In genomic region chr14:34050101-34050779, GRCm38 (mm10) we compare ENCODE assay signal across 27 mouse cellular contexts. TPM values are rescaled to one million over a fixed set of nuclear protein-coding genes. Genes with fewer than 3 reads are reported as not detected.
DNase-seq lines count a peak whose midpoint lies in the region; ATAC-seq and TF ChIP-seq lines count a peak whose summit lies in the region.
"Had no signal": no experiment of that assay in that cellular context is flagged by ENCODE, and none has a peak within 500 bp of the region (broad histone marks: within the 10 kb centered on the region; RNA-seq: fewer than 3 reads in every experiment).

No protein-coding gene starts in this region.

- H3K27ac ChIP-seq in embryonic facial prominence, embryonic 13.5 days: no peak overlapping the region
- H3K27ac ChIP-seq in embryonic facial prominence, embryonic 10.5 days (replicated peaks): no peak overlapping the region
- H3K27ac ChIP-seq in limb, embryonic 15.5 days: no peak overlapping the region
- H3K27ac ChIP-seq: embryonic facial prominence, embryonic 12.5 days; heart, embryonic 10.5 days; hindbrain, embryonic 13.5 days; intestine, embryonic 15.5 days; left cerebral cortex, adult 2 months; limb, embryonic 13.5 days; midbrain, embryonic 13.5 days; neural tube, embryonic 12.5 days had no signal

- peaks cover 7% of the 10 kb centered on the region; the same call in 1 of the 2 replicates for H3K4me1 ChIP-seq in embryonic facial prominence, embryonic 13.5 days
- no peaks in the 10 kb centered on the region for H3K4me1 ChIP-seq in embryonic facial prominence, embryonic 10.5 days
- H3K4me1 ChIP-seq in limb, embryonic 15.5 days: peaks cover 6% of the 10 kb centered on the region
- H3K4me1 ChIP-seq: embryonic facial prominence, embryonic 12.5 days; heart, embryonic 10.5 days; hindbrain, embryonic 13.5 days; intestine, embryonic 15.5 days; midbrain, embryonic 13.5 days; neural tube, embryonic 12.5 days had no signal

- WGBS in embryonic facial prominence, embryonic 13.5 days: 61% methylated on average over 5 of the region's 5 CpGs
- 83% methylated on average over 5 of the region's 5 CpGs for WGBS in embryonic facial prominence, embryonic 10.5 days
- 38% methylated on average over 5 of the region's 5 CpGs for WGBS in limb, embryonic 15.5 days

- TF ChIP-seq POLR2A in brain, embryonic 14.5 days (IDR thresholded peaks at IDR 0.05; ENCODE audit: borderline replicate concordance, extremely low read depth, insufficient read depth, insufficient read length, poor library complexity, severe bottlenecking): no peak

- H3K4me3 ChIP-seq in embryonic facial prominence, embryonic 13.5 days: no peak overlapping the region
- no peak overlapping the region for H3K4me3 ChIP-seq in embryonic facial prominence, embryonic 10.5 days
- H3K4me3 ChIP-seq in limb, embryonic 15.5 days: no peak overlapping the region
- H3K4me3 ChIP-seq: embryonic facial prominence, embryonic 12.5 days; heart, embryonic 10.5 days; hindbrain, embryonic 13.5 days; intestine, embryonic 15.5 days; left cerebral cortex, adult 2 months; limb, embryonic 13.5 days; midbrain, embryonic 13.5 days; neural tube, embryonic 12.5 days had no signal

- no peaks in the 10 kb centered on the region for H3K36me3 ChIP-seq in embryonic facial prominence, embryonic 13.5 days
- H3K36me3 ChIP-seq in embryonic facial prominence, embryonic 10.5 days (replicated peaks): no peaks in the 10 kb centered on the region
- H3K36me3 ChIP-seq in limb, embryonic 15.5 days: no peaks in the 10 kb centered on the region
- H3K36me3 ChIP-seq: embryonic facial prominence, embryonic 12.5 days; heart, embryonic 10.5 days; hindbrain, embryonic 13.5 days; intestine, embryonic 15.5 days; limb, embryonic 13.5 days; midbrain, embryonic 13.5 days; neural tube, embryonic 12.5 days had no signal

- H3K9me3 ChIP-seq in embryonic facial prominence, embryonic 13.5 days: no peaks in the 10 kb centered on the region
- no peaks in the 10 kb centered on the region for H3K9me3 ChIP-seq in embryonic facial prominence, embryonic 10.5 days
- H3K9me3 ChIP-seq in limb, embryonic 15.5 days: no peaks in the 10 kb centered on the region
- H3K9me3 ChIP-seq: embryonic facial prominence, embryonic 12.5 days; heart, embryonic 10.5 days; hindbrain, embryonic 13.5 days; intestine, embryonic 15.5 days; limb, embryonic 13.5 days; midbrain, embryonic 13.5 days; neural tube, embryonic 12.5 days had no signal

- 0 out of 2 replicates have a peak, but pooled peaks have one; percentile 6 for ATAC-seq in embryonic facial prominence, embryonic 13.5 days (ENCODE audit: insufficient number of reproducible peaks, insufficient read depth, low FRiP score, low TSS enrichment, low read depth)
- 0 out of 2 replicates have a peak, but pooled peaks have one; percentile 47 for ATAC-seq in limb, embryonic 15.5 days (ENCODE audit: insufficient number of reproducible peaks, low FRiP score, low TSS enrichment, low read depth)
- ATAC-seq: intestine, embryonic 15.5 days; lung, postnatal 0 days; midbrain, embryonic 13.5 days had no signal

- DNase-seq in embryonic facial prominence, embryonic 10.5 days (ENCODE audit: low spot score): no peak
- peak; percentile 6 to 43 for DNase-seq in layer of hippocampus, postnatal 14 days (ENCODE audit: low spot score in 2 of 2)
- DNase-seq in layer of hippocampus, adult 8-10 months (ENCODE audit: low spot score in 2 of 2): no peak
- peak; percentile 49 for DNase-seq in brain, embryonic 14.5 days (ENCODE audit: low read depth)
- DNase-seq in embryo, embryonic 10 days (ENCODE audit: low spot score): no peak
- DNase-seq: adrenal gland, adult 2 months; heart, postnatal 10 days; kidney, adult 9 months; kidney, postnatal 25 days; thymus, adult 18-20 months; thymus, postnatal 4 days had no signal

- H3K27me3 ChIP-seq in embryonic facial prominence, embryonic 13.5 days: no peaks in the 10 kb centered on the region
- H3K27me3 ChIP-seq in embryonic facial prominence, embryonic 10.5 days (replicated peaks; ENCODE audit: low read depth, poor library complexity, severe bottlenecking): no peaks in the 10 kb centered on the region
- H3K27me3 ChIP-seq in limb, embryonic 15.5 days: no peaks in the 10 kb centered on the region
- H3K27me3 ChIP-seq: embryonic facial prominence, embryonic 12.5 days; hindbrain, embryonic 13.5 days; intestine, embryonic 15.5 days; limb, embryonic 13.5 days; midbrain, embryonic 13.5 days; neural tube, embryonic 12.5 days had no signal

- H3K9ac ChIP-seq in embryonic facial prominence, embryonic 13.5 days: no peak overlapping the region
- H3K9ac ChIP-seq in limb, embryonic 15.5 days: no peak overlapping the region
- H3K9ac ChIP-seq: embryonic facial prominence, embryonic 12.5 days; hindbrain, embryonic 13.5 days; intestine, embryonic 15.5 days; limb, embryonic 13.5 days; midbrain, embryonic 13.5 days; neural tube, embryonic 12.5 days had no signal

- H3K4me2 ChIP-seq in embryonic facial prominence, embryonic 13.5 days: no peak overlapping the region
- H3K4me2 ChIP-seq in limb, embryonic 15.5 days: no peak overlapping the region
- H3K4me2 ChIP-seq: embryonic facial prominence, embryonic 12.5 days; hindbrain, embryonic 13.5 days; intestine, embryonic 15.5 days; limb, embryonic 13.5 days; midbrain, embryonic 13.5 days; neural tube, embryonic 12.5 days had no signal

- no peak for TF ChIP-seq CTCF in brain, embryonic 14.5 days (IDR thresholded peaks at IDR 0.05; ENCODE audit: borderline replicate concordance, extremely low read depth, insufficient read depth, insufficient read length)

RNA-seq across cellular contexts. Expression of gene Antxrl, which starts 2.3 kb away (rescaled TPM):
- polyA plus RNA-seq in embryonic facial prominence, embryonic 13.5 days (2015; fragmentation: Nextera tagmentation; extraction: Ambion mirVana): not detected in 2 replicates
- not detected in 2 replicates for polyA plus RNA-seq in embryonic facial prominence, embryonic 10.5 days (2016; fragmentation: Nextera tagmentation; extraction: Ambion mirVana)
- not detected for total RNA-seq in layer of hippocampus, postnatal 14 days (2021)
- not detected for total RNA-seq in layer of hippocampus, adult 8-10 months (2022)
- not detected in 2 replicates for polyA plus RNA-seq in brain, embryonic 14.5 days (2012; rRNA removed)
- polyA plus RNA-seq in limb, embryonic 15.5 days (2015; fragmentation: Nextera tagmentation; extraction: Ambion mirVana): not detected in 2 replicates
- total RNA-seq: adrenal gland, adult 2 months; common myeloid progenitor, adult 5-6 weeks; gastrocnemius, postnatal 4 days; heart, postnatal 10 days; left cerebral cortex, adult 2 months; megakaryocyte, adult 5-6 weeks had no signal
- polyA plus RNA-seq: adrenal gland, adult 2 months; embryonic facial prominence, embryonic 12.5 days; heart, embryonic 10.5 days; hindbrain, embryonic 13.5 days; intestine, embryonic 15.5 days; limb, embryonic 13.5 days; liver, embryonic 16.5 days; lung, postnatal 0 days; midbrain, embryonic 13.5 days; neural tube, embryonic 12.5 days; small intestine, adult 2 months had no signal

RNA-seq across cellular contexts. Expression of gene Gm5460, which starts 33.7 kb away (rescaled TPM):
- not detected in 2 replicates for polyA plus RNA-seq in embryonic facial prominence, embryonic 13.5 days (2015; fragmentation: Nextera tagmentation; extraction: Ambion mirVana)
- not detected in 2 replicates for polyA plus RNA-seq in embryonic facial prominence, embryonic 10.5 days (2016; fragmentation: Nextera tagmentation; extraction: Ambion mirVana)
- total RNA-seq in layer of hippocampus, postnatal 14 days (2021): not detected
- not detected for total RNA-seq in layer of hippocampus, adult 8-10 months (2022)
- not detected in 2 replicates for polyA plus RNA-seq in brain, embryonic 14.5 days (2012; rRNA removed)
- polyA plus RNA-seq in limb, embryonic 15.5 days (2015; fragmentation: Nextera tagmentation; extraction: Ambion mirVana): not detected in 2 replicates
- total RNA-seq: common myeloid progenitor, adult 5-6 weeks; heart, postnatal 10 days; left cerebral cortex, adult 2 months; megakaryocyte, adult 5-6 weeks had no signal
- polyA plus RNA-seq: embryonic facial prominence, embryonic 12.5 days; heart, embryonic 10.5 days; hindbrain, embryonic 13.5 days; intestine, embryonic 15.5 days; limb, embryonic 13.5 days; liver, embryonic 16.5 days; lung, postnatal 0 days; midbrain, embryonic 13.5 days; neural tube, embryonic 12.5 days; small intestine, adult 2 months had no signal

RNA-seq across cellular contexts. Expression of gene Gm30083, which starts 35.3 kb away (rescaled TPM):
- not detected in 2 replicates for polyA plus RNA-seq in embryonic facial prominence, embryonic 13.5 days (2015; fragmentation: Nextera tagmentation; extraction: Ambion mirVana)
- not detected in 2 replicates for polyA plus RNA-seq in embryonic facial prominence, embryonic 10.5 days (2016; fragmentation: Nextera tagmentation; extraction: Ambion mirVana)
- not detected for total RNA-seq in layer of hippocampus, postnatal 14 days (2021)
- total RNA-seq in layer of hippocampus, adult 8-10 months (2022): not detected
- not detected in 2 replicates for polyA plus RNA-seq in brain, embryonic 14.5 days (2012; rRNA removed)
- not detected in 2 replicates for polyA plus RNA-seq in limb, embryonic 15.5 days (2015; fragmentation: Nextera tagmentation; extraction: Ambion mirVana)
- total RNA-seq: adrenal gland, adult 2 months; common myeloid progenitor, adult 5-6 weeks; gastrocnemius, postnatal 4 days; heart, postnatal 10 days; left cerebral cortex, adult 2 months; megakaryocyte, adult 5-6 weeks had no signal
- polyA plus RNA-seq: adrenal gland, adult 2 months; embryonic facial prominence, embryonic 12.5 days; heart, embryonic 10.5 days; hindbrain, embryonic 13.5 days; intestine, embryonic 15.5 days; limb, embryonic 13.5 days; liver, embryonic 16.5 days; lung, postnatal 0 days; midbrain, embryonic 13.5 days; neural tube, embryonic 12.5 days; small intestine, adult 2 months had no signal

RNA-seq across cellular contexts. Expression of gene Anxa8, which starts 35.5 kb away (rescaled TPM):
- polyA plus RNA-seq in embryonic facial prominence, embryonic 13.5 days (2015; fragmentation: Nextera tagmentation; extraction: Ambion mirVana): 20.1 and 23.0 TPM in 2 replicates
- polyA plus RNA-seq in embryonic facial prominence, embryonic 10.5 days (2016; fragmentation: Nextera tagmentation; extraction: Ambion mirVana): 2.5 and 3.6 TPM in 2 replicates
- total RNA-seq in layer of hippocampus, postnatal 14 days (2021): under 1 TPM; 0.41 to 0.58 TPM
- total RNA-seq in layer of hippocampus, adult 8-10 months (2022): 1 to 10 TPM in 2 of 4 experiments, under 1 TPM in 2; 0.43 to 1.6 (median 1.0) TPM
- 0.46 and 1.1 TPM in 2 replicates for polyA plus RNA-seq in brain, embryonic 14.5 days (2012; rRNA removed)
- 75.7 and 87.2 TPM in 2 replicates for polyA plus RNA-seq in limb, embryonic 15.5 days (2015; fragmentation: Nextera tagmentation; extraction: Ambion mirVana)
- total RNA-seq: common myeloid progenitor, adult 5-6 weeks; megakaryocyte, adult 5-6 weeks had no signal
- polyA plus RNA-seq: hindbrain, embryonic 13.5 days; midbrain, embryonic 13.5 days had no signal

RNA-seq across cellular contexts. Expression of gene A630023A22Rik, which starts 52.3 kb away (rescaled TPM):
- polyA plus RNA-seq in embryonic facial prominence, embryonic 13.5 days (2015; fragmentation: Nextera tagmentation; extraction: Ambion mirVana): not detected in 2 replicates
- polyA plus RNA-seq in embryonic facial prominence, embryonic 10.5 days (2016; fragmentation: Nextera tagmentation; extraction: Ambion mirVana): not detected in 2 replicates
- not detected for total RNA-seq in layer of hippocampus, postnatal 14 days (2021)
- total RNA-seq in layer of hippocampus, adult 8-10 months (2022): not detected
- polyA plus RNA-seq in brain, embryonic 14.5 days (2012; rRNA removed): not detected in 2 replicates
- 0.12 TPM in 1 of 2 replicates, not detected in the other for polyA plus RNA-seq in limb, embryonic 15.5 days (2015; fragmentation: Nextera tagmentation; extraction: Ambion mirVana)
- total RNA-seq: adrenal gland, adult 2 months; common myeloid progenitor, adult 5-6 weeks; gastrocnemius, postnatal 4 days; heart, postnatal 10 days; left cerebral cortex, adult 2 months; megakaryocyte, adult 5-6 weeks had no signal
- polyA plus RNA-seq: adrenal gland, adult 2 months; embryonic facial prominence, embryonic 12.5 days; heart, embryonic 10.5 days; hindbrain, embryonic 13.5 days; liver, embryonic 16.5 days; midbrain, embryonic 13.5 days; neural tube, embryonic 12.5 days; small intestine, adult 2 months had no signal

Comparison
In these comparisons a context has a peak if more than half of its experiments do, and no peak if none do; other contexts are left out.
1. DNase-seq: peak in layer of hippocampus, postnatal 14 days (2 of 2) and brain, embryonic 14.5 days (single experiment); none in embryonic facial prominence, embryonic 10.5 days (single experiment), layer of hippocampus, adult 8-10 months (0 of 2) and embryo, embryonic 10 days (single experiment).